Mouse (Mus musculus) liver, embryonic 11.5 days (tissue): ENCODE results near the gene Zfp286. TPM values are rescaled to one million over a fixed set of nuclear protein-coding genes. Genes with fewer than 3 reads are reported as not detected.

Experiments
- ATAC-seq: fragments of 200-750 bp; cut with Nextera tagmentation; replicated peaks from 2 replicates; pipeline ENCODE4 v1.8.0; 2017; ENCODE audit warnings: moderate number of reproducible peaks, mild to moderate bottlenecking, moderate TSS enrichment, moderate library complexity; ENCODE audit not compliant: low FRiP score
- DNase-seq: peaks from one replicate; pipeline ENCODE4 v3.0.0-alpha.2; 2017; ENCODE audit warnings: low spot score
- H3K27ac ChIP-seq: fragments of 300-500 bp; sonication (generic); 2 replicates; pipeline ENCODE4 v1.5.1; 2014; ENCODE audit warnings: mild to moderate bottlenecking, low read depth, low read length, control low read depth
- H3K27me3 ChIP-seq: fragments of 300-500 bp; sonication (generic); replicated peaks from 2 replicates; pipeline ENCODE4 v1.6.1; 2014; ENCODE audit warnings: low read length, mixed read lengths; ENCODE audit not compliant: control insufficient read depth, insufficient read depth
- H3K36me3 ChIP-seq: fragments of 300-500 bp; sonication (generic); 2 replicates; pipeline ENCODE4 v1.6.1; 2014; ENCODE audit warnings: mild to moderate bottlenecking, low read length, moderate library complexity, mixed read lengths; ENCODE audit not compliant: control insufficient read depth, insufficient read depth
- H3K4me1 ChIP-seq: fragments of 300-500 bp; sonication (generic); replicated peaks from 2 replicates; pipeline ENCODE4 v1.6.1; 2014; ENCODE audit warnings: low read length, mixed read lengths; ENCODE audit not compliant: control insufficient read depth, insufficient read depth
- H3K4me2 ChIP-seq: fragments of 300-500 bp; sonication (generic); 2 replicates; pipeline ENCODE4 v1.6.1; 2014; ENCODE audit warnings: mild to moderate bottlenecking, control low read depth, moderate library complexity
- H3K4me3 ChIP-seq: fragments of 300-500 bp; sonication (generic); 2 replicates; pipeline ENCODE4 v1.5.1; 2014; ENCODE audit warnings: low read depth, low read length, control low read depth
- H3K9ac ChIP-seq: fragments of 300-500 bp; sonication (generic); 2 replicates; pipeline ENCODE4 v1.6.1; 2014; ENCODE audit warnings: low read depth, low read length, control low read depth
- H3K9me3 ChIP-seq: fragments of 300-500 bp; sonication (generic); 2 replicates; pipeline ENCODE4 v1.6.1; 2016; ENCODE audit warnings: low read length, inconsistent platforms, mixed read lengths; ENCODE audit not compliant: control insufficient read depth
- WGBS: fragments of 180-500 bp; shearing (Covaris S2); extraction: QIAGEN DNeasy Blood & Tissue Kit; methylation state at CpG from one replicate; pipeline ENCODE4 v1.1.7; 2014; 5-methylcytosine and 5-hydroxymethylcytosine counted together
- polyA plus RNA-seq: library from polyadenylated mRNA; unstranded; fragments of >200 nt; fragmentation: Nextera tagmentation; extraction: Ambion mirVana; gene quantifications from 2 replicates; pipeline ENCODE4 v1.2.1, GENCODE M21; 2014

Gene Zfp286
- 8.3 and 8.6 TPM in 2 replicates for polyA plus RNA-seq

GRCm38 (mm10) chr11:62788935-62789616 is at the start of gene Zfp286:
Gene Zfp286 (minus strand): TSS chr11:62789462.
- ATAC-seq (peak; percentile 81), DNase-seq (peak; percentile 82)
- Histone ChIP-seq H3K4me3 (peak within 1 kb of the TSS; percentile 52), H3K27me3 (no peaks in the 10 kb centered on the region), H3K9ac (peak within 1 kb of the TSS; percentile 44), H3K4me2 (peak within 1 kb of the TSS; percentile 67), H3K36me3 (peaks cover 5% of the 10 kb centered on the region), H3K27ac (no peak within 1 kb of the TSS), H3K4me1 (no peaks in the 10 kb centered on the region), H3K9me3 (no peaks in the 10 kb centered on the region)
- WGBS = 9% methylated on average over 34 of the region's 34 CpGs

GRCm38 (mm10) chr11:62831906-62832305 is 42.6 kb upstream of the Zfp286 start:
- H3K4me2 ChIP-seq = no peak overlapping the region
- H3K27ac ChIP-seq = no peak overlapping the region
- H3K27me3 ChIP-seq = no peaks in the 10 kb centered on the region
- no peak for ATAC-seq
- no peaks in the 10 kb centered on the region for H3K36me3 ChIP-seq
- no peak overlapping the region for H3K9ac ChIP-seq
- DNase-seq = no peak
- no peaks in the 10 kb centered on the region for H3K4me1 ChIP-seq
- no peaks in the 10 kb centered on the region for H3K9me3 ChIP-seq
- H3K4me3 ChIP-seq = no peak overlapping the region

GRCm38 (mm10) chr11:62830387-62830786 is 41.1 kb upstream of the Zfp286 start:
- no peak overlapping the region for H3K9ac ChIP-seq
- no peaks in the 10 kb centered on the region for H3K36me3 ChIP-seq
- no peak for DNase-seq
- H3K4me2 ChIP-seq = no peak overlapping the region
- ATAC-seq = no peak
- H3K9me3 ChIP-seq = no peaks in the 10 kb centered on the region
- 70% methylated on average over 2 of the region's 2 CpGs for WGBS
- no peak overlapping the region for H3K27ac ChIP-seq
- no peak overlapping the region for H3K4me3 ChIP-seq
- H3K27me3 ChIP-seq = no peaks in the 10 kb centered on the region
- no peaks in the 10 kb centered on the region for H3K4me1 ChIP-seq

DNA sequence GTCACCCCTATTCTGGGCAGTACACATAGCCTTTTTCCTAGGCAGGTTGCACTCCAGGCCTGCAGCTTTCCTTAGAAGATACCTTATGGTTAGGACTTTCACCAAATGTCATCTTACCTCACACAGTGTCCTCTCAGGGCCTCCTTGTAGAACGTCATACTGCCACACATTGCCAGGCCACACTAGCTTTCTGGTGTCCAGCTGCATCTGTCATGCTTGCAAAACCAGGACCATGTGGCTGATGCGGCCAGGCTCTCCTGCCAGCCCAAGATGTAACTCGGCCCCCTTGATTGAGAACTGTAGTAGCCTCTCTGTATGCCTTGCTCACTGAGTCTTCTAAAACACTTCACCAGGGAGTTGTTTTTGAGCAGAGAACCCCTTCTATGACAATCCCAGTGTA is 38.6 kb upstream of the Zfp286 start:
- H3K9me3 ChIP-seq = no peaks in the 10 kb centered on the region
- no peak for ATAC-seq
- WGBS = 65% methylated on average over 3 of the region's 3 CpGs

GRCm38 (mm10) chr11:62827135-62827534 is 37.9 kb upstream of the Zfp286 start:
- H3K9ac ChIP-seq = no peak overlapping the region
- no peak overlapping the region for H3K4me3 ChIP-seq
- DNase-seq (no peak), ATAC-seq (no peak)
- H3K4me1 ChIP-seq = no peaks in the 10 kb centered on the region
- no peaks in the 10 kb centered on the region for H3K9me3 ChIP-seq
- 76% methylated on average over 4 of the region's 4 CpGs for WGBS
- no peak overlapping the region for H3K27ac ChIP-seq
- H3K36me3 ChIP-seq = no peaks in the 10 kb centered on the region
- H3K27me3 ChIP-seq = no peaks in the 10 kb centered on the region
- no peak overlapping the region for H3K4me2 ChIP-seq

More for the DNA sequence above, 38.6 kb upstream of the Zfp286 start:
- Histone ChIP-seq H3K27me3 (no peaks in the 10 kb centered on the region), H3K9ac (no peak overlapping the region), H3K27ac (no peak overlapping the region), H3K36me3 (no peaks in the 10 kb centered on the region), H3K4me2 (no peak overlapping the region), H3K4me1 (no peaks in the 10 kb centered on the region), H3K4me3 (no peak overlapping the region)
- DNase-seq = no peak

- WGBS = 71% methylated on average over 6 of the region's 6 CpGs
- H3K9ac ChIP-seq = no peak overlapping the region
- H3K4me1 ChIP-seq = no peaks in the 10 kb centered on the region
- ATAC-seq (no peak), DNase-seq (no peak)
- no peaks in the 10 kb centered on the region for H3K9me3 ChIP-seq
- no peak overlapping the region for H3K4me2 ChIP-seq
- H3K36me3 ChIP-seq = no peaks in the 10 kb centered on the region
- H3K27me3 ChIP-seq = no peaks in the 10 kb centered on the region
- no peak overlapping the region for H3K27ac ChIP-seq
- no peak overlapping the region for H3K4me3 ChIP-seq
Observed at GRCm38 (mm10) chr11:62826106-62826733, 37.0 kb upstream of the Zfp286 start.

- Histone ChIP-seq H3K4me2 (no peak overlapping the region), H3K4me3 (no peak overlapping the region), H3K27ac (no peak overlapping the region), H3K36me3 (no peaks in the 10 kb centered on the region), H3K4me1 (peaks cover 1% of the 10 kb centered on the region), H3K27me3 (no peaks in the 10 kb centered on the region), H3K9me3 (no peaks in the 10 kb centered on the region), H3K9ac (no peak overlapping the region)
- 73% methylated on average over 9 of the region's 9 CpGs for WGBS
- ATAC-seq (no peak), DNase-seq (no peak)
Observed at GRCm38 (mm10) chr11:62825222-62826105, 36.2 kb upstream of the Zfp286 start.

DNA sequence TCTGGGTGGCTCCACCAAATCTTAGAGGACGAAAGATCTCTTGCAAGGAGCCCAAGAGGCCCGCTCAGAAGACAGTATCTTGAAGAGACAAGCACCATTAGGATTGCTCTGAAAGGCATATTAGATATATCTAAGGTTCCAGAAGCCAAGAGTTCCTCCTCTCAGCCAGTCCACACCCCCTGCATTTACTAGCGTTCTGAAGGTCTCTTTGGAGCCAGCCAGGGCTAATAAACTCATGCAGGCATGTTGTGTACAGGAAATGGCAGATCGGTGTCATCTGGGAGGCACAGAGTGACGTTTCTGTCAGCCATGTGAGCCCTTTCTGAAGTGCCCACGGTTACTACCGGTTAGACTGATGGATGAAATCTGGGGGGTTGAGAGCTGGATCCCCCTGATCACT is 34.9 kb upstream of the Zfp286 start:
- Histone ChIP-seq H3K36me3 (no peaks in the 10 kb centered on the region), H3K27me3 (no peaks in the 10 kb centered on the region), H3K4me1 (peaks cover 6% of the 10 kb centered on the region), H3K27ac (no peak overlapping the region), H3K4me3 (no peak overlapping the region), H3K9me3 (no peaks in the 10 kb centered on the region), H3K9ac (no peak overlapping the region), H3K4me2 (no peak overlapping the region)
- WGBS = 53% methylated on average over 7 of the region's 7 CpGs
- no peak for ATAC-seq
- no peak for DNase-seq
